Mouse (Mus musculus): Measurements from ENCODE around the gene Elmod3. TPM values are rescaled to one million over a fixed set of nuclear protein-coding genes. Genes with fewer than 3 reads are reported as not detected.

Elmod3 gene
- polyA plus RNA-seq, 1 experiment from 2014 or later: 12.3 TPM

DNA sequence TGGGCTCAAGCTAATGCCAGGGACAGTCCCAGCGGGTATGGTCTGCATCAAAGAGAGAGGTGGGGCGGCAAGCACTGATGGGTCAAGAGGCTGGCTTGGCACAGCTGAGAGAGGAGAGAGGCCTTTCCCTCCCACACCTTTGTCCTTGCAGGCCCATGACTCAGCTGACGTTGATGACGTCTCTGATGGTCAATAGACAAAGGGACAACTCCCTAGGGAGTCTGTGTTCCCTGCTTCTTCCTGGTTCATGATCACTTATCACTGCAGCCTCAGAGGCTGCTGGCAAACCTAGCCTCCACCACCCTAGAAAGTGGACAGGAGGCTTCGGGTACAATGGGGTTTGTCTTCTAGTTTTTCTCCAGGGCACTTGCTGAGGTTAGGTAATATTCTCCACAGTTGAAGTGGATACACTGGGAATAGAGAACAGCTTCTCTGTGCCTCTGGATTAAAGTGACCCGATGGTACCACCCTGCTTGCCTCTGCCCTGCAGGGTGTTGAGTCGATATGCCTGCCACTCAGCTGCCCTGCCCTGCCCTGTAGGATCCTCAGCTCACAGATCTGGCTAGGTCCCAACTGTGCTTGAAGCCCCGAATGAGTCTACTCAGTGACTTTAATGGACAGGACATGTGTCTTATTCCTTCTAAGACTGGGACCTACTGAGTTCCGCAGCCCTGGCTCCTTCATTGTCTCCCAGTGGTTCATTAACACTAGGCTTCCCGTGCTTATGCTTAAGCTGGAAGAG is 69.6 kb downstream of the Elmod3 start:
- Histone ChIP-seq H3K4me1 (replicated peaks) (no peaks in the 10 kb centered on the region), H3K27me3 (no peaks in the 10 kb centered on the region), H3K4me2 (no peak overlapping the region), H3K36me3 (no peaks in the 10 kb centered on the region), H3K27ac (no peak overlapping the region), H3K9ac (no peak overlapping the region), H3K9me3 (replicated peaks) (no peaks in the 10 kb centered on the region), H3K4me3 (no peak overlapping the region)
- WGBS: 70% methylated on average over 10 of the region's 10 CpGs
- no peak for ATAC-seq (replicated peaks; ENCODE audit: insufficient number of reproducible peaks, insufficient read depth, low FRiP score, low read depth)

DNA sequence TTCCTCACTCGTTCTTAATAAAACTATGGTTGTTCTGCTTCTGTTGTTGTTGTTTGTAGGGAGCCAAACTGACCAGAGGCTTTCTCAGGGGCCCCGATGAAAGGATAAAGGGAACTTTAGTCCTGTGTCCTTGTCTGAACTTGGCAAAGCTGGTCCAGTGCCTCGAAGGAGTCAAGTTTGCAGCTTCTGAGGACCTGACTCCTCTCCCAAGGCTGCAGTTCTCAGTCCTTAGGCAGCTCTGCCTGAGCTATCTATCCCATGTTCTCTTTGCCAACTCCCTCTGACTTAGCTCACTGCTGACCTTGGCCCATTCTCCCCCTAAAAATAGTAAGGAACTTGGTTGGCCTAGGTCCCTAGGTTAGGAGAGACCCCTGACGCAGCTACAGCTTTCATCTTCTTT is 71.1 kb downstream of the Elmod3 start:
- Histone ChIP-seq H3K4me1 (replicated peaks) (no peaks in the 10 kb centered on the region), H3K27ac (no peak overlapping the region), H3K4me3 (no peak overlapping the region), H3K36me3 (no peaks in the 10 kb centered on the region), H3K9me3 (replicated peaks) (no peaks in the 10 kb centered on the region), H3K9ac (no peak overlapping the region), H3K27me3 (no peaks in the 10 kb centered on the region), H3K4me2 (no peak overlapping the region)
- WGBS: 79% methylated on average over 4 of the region's 4 CpGs
- ATAC-seq (replicated peaks; ENCODE audit: insufficient number of reproducible peaks, insufficient read depth, low FRiP score, low read depth): no peak

DNA sequence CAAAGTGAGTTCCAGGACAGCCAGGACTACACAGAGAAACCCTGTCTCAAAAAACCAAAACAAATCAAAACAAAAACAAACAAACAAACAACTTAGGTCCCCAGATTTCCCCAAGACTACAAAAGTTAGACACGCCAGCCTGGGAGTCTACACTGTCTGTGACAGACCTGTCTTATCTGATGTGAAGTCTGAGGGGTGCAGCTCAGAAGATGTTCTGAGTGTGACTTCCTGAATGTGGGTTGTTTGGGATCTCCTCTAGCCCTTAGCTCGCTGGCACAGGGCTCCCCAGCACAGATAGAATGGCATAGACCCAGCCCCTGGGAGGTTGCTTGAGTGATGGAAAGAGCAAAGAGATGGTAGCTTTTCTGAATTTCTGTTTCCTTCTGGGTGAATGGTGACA is 74.1 kb downstream of the Elmod3 start:
- 68% methylated on average over 2 of the region's 2 CpGs for WGBS
- no peak overlapping the region for H3K27ac ChIP-seq
- H3K4me1 ChIP-seq (replicated peaks): peaks cover 10% of the 10 kb centered on the region
- no peak for ATAC-seq (replicated peaks; ENCODE audit: insufficient number of reproducible peaks, insufficient read depth, low FRiP score, low read depth)
- no peak overlapping the region for H3K4me2 ChIP-seq
- no peaks in the 10 kb centered on the region for H3K27me3 ChIP-seq
- no peaks in the 10 kb centered on the region for H3K36me3 ChIP-seq
- no peak overlapping the region for H3K9ac ChIP-seq
- no peak overlapping the region for H3K4me3 ChIP-seq
- H3K9me3 ChIP-seq (replicated peaks): no peaks in the 10 kb centered on the region

DNA sequence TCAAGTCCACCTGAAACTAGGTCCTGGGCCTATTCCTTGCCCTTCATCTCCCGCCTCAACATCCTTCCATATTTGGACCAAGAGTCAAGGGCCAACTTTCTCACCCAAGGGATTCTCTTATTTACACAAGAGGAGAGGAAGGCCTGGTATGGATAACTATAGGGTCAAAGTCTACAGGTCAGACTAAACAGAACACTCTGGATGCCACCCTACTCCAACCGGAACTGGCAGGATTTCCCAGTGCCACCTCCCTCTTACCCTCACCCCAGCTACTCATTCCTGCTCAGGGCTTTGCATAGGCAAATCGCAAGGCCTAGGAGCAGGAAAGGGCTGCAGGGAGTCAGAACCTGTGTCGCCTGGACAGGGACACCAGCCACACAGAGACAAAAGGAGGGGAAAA is 75.0 kb downstream of the Elmod3 start:
- Histone ChIP-seq H3K4me2 (no peak overlapping the region), H3K9me3 (replicated peaks) (no peaks in the 10 kb centered on the region), H3K9ac (no peak overlapping the region), H3K36me3 (no peaks in the 10 kb centered on the region), H3K27me3 (no peaks in the 10 kb centered on the region), H3K4me1 (replicated peaks) (peaks cover 10% of the 10 kb centered on the region), H3K4me3 (no peak overlapping the region), H3K27ac (no peak overlapping the region)
- no peak for ATAC-seq (replicated peaks; ENCODE audit: insufficient number of reproducible peaks, insufficient read depth, low FRiP score, low read depth)
- 75% methylated on average over 4 of the region's 4 CpGs for WGBS

DNA sequence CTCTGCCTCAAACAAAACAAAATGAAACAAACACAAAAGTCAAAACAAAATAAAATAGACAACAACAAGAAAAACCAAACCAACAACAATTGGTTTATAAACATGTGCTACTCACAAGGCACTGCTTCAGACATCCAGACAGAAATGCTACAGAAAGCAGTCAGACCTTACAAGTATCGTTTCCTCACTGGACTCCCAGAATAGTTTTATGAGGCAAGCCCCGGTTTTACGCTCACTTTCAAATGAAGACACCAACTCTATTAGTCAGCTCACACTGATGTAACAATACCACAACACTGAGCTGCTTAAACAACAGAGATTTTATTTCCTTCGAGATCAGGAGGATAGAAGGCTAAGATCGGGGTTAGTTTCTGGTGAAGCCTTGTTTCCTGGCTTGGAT is 75.9 kb downstream of the Elmod3 start:
- H3K4me1 ChIP-seq (replicated peaks): peaks cover 10% of the 10 kb centered on the region
- WGBS: 79% methylated on average over 5 of the region's 5 CpGs
- no peaks in the 10 kb centered on the region for H3K36me3 ChIP-seq
- H3K27me3 ChIP-seq: no peaks in the 10 kb centered on the region
- no peak overlapping the region for H3K9ac ChIP-seq
- no peak overlapping the region for H3K4me3 ChIP-seq
- ATAC-seq (replicated peaks; ENCODE audit: insufficient number of reproducible peaks, insufficient read depth, low FRiP score, low read depth): no peak
- H3K27ac ChIP-seq: no peak overlapping the region
- H3K9me3 ChIP-seq (replicated peaks): no peaks in the 10 kb centered on the region
- no peak overlapping the region for H3K4me2 ChIP-seq

DNA sequence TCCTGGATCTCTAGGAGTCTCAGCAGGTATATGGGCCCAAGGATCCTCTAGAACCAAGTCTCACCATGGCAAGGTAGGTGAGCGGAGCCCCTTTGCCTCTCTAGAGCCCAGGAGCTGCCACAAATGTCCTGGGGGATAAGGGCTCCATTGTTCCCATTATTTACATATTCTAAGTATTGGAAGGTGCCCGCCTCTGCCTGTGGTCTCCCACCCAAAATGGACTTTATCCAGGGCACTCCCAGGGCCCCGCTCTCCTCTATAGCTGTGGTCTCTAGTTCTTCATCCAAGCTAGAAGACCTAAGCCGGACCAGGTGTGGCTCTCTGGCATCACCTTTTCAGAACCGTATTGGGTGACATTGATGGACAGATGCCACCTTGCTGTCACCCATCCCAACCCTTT is 76.6 kb downstream of the Elmod3 start, which contains the start of gene Sh2d6:
Gene Sh2d6, minus strand, starts transcription at position 101 of the 400 bp plus-strand sequence.
- 0 out of 2 replicates have a peak within 1 kb of the TSS, but pooled peaks have one; percentile 50 for H3K27ac ChIP-seq

DNA sequence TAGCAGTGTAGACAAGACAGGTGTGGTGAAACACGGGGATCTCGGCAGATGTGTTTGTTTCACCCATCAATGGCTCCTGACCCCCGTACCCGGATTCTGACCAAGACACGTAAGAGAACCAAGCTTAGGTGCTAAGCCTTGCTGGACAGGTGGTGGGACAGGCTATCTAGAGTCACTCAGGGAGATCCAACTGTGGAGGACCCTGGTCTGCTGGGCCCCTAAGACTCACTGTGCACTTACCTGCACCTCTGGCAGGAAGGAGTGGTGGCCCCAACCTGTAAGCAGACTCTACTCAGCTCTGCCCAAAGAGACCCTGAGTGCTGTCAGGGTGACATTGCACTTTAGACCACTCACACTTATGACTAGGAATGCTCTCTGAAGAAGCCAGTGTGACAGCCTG is 77.3 kb downstream of the Elmod3 start:
- no peaks in the 10 kb centered on the region for H3K9me3 ChIP-seq (replicated peaks)

More for the DNA sequence above, 76.6 kb downstream of the Elmod3 start, which contains the start of gene Sh2d6:
- H3K4me3 ChIP-seq: no peak within 1 kb of the TSS
- peaks cover 10% of the 10 kb centered on the region for H3K4me1 ChIP-seq (replicated peaks)
- no peaks in the 10 kb centered on the region for H3K9me3 ChIP-seq (replicated peaks)
- 90% methylated on average over 5 of the region's 5 CpGs for WGBS
- no peak for ATAC-seq (replicated peaks; ENCODE audit: insufficient number of reproducible peaks, insufficient read depth, low FRiP score, low read depth)
- no peaks in the 10 kb centered on the region for H3K36me3 ChIP-seq
- H3K9ac ChIP-seq: no peak within 1 kb of the TSS
- no peaks in the 10 kb centered on the region for H3K27me3 ChIP-seq
- no peak within 1 kb of the TSS for H3K4me2 ChIP-seq

DNA sequence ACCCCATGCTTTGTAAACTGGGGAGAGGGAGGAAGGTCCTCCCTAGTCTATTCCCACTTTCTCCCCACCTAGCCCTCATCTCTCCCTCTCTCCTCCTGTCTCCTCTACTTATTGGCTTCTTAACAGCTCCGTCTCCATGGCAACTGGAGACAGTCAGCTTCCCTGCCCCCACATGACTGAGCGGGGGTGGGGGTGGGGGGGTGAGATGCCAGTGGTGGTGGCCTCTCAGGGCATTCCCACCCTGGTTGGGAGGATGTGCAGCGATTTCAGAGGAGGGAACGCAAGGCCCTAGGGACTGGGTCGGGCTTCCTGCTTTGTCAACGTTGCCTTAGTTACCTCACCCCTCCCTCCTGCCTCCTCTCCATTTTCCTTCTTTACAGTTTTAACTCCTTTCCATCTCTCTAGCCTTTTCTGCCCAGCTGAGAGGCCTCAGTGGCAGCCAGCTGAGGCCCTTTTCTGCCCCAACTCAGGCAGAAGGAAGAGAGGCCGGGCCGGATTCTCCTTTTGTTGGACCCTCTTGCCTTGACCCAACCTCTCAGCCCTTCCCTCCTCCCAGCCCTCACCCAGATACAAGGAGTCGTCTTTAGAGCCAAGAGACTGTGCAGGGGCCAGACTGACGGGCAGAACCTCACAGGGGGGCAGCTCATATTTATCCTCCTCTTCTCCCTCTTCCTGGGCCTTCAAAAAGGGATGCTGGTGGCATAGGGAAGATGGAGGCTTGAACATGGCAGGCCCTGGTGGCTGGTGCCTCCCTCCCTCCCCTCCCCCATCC is 78.1 kb downstream of the Elmod3 start:
- H3K9ac ChIP-seq: no peak overlapping the region

More for the DNA sequence above, 77.3 kb downstream of the Elmod3 start:
- WGBS: 89% methylated on average over 5 of the region's 5 CpGs
- H3K9ac ChIP-seq: no peak overlapping the region
- H3K4me1 ChIP-seq (replicated peaks): peaks cover 10% of the 10 kb centered on the region
- no peaks in the 10 kb centered on the region for H3K27me3 ChIP-seq
- no peak overlapping the region for H3K4me2 ChIP-seq
- H3K27ac ChIP-seq: no peak overlapping the region
- H3K4me3 ChIP-seq: no peak overlapping the region
- H3K36me3 ChIP-seq: no peaks in the 10 kb centered on the region
- ATAC-seq (replicated peaks; ENCODE audit: insufficient number of reproducible peaks, insufficient read depth, low FRiP score, low read depth): no peak

DNA sequence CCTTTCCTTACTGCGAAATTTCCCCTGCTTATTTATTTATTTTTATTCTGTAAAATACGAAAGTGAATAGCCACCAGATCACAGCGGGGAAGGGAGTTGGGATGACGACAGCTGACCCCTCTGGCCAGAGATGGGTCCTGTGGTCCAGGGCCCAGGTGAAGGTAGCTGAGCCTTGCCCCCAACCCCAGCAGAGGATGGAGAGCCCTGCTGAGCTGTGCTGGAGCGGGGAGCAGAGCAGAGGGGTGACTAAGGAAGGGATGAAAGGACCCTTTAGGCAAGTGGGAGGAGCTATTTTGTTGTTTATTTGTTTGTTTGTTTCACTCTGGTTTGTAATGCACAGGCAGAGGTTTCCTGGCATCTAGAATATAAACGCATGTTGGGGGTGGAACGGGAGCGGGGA is 78.9 kb downstream of the Elmod3 start:
- H3K36me3 ChIP-seq: no peaks in the 10 kb centered on the region
- H3K27ac ChIP-seq: no peak overlapping the region
- WGBS: 36% methylated on average over 8 of the region's 8 CpGs
- no peak overlapping the region for H3K4me3 ChIP-seq
- H3K9me3 ChIP-seq (replicated peaks): no peaks in the 10 kb centered on the region
- no peak overlapping the region for H3K4me2 ChIP-seq
- H3K4me1 ChIP-seq (replicated peaks): peaks cover 10% of the 10 kb centered on the region
- H3K27me3 ChIP-seq: no peaks in the 10 kb centered on the region
- ATAC-seq (replicated peaks; ENCODE audit: insufficient number of reproducible peaks, insufficient read depth, low FRiP score, low read depth): no peak
- H3K9ac ChIP-seq: no peak overlapping the region

More for the DNA sequence above, 78.1 kb downstream of the Elmod3 start:
- H3K9me3 ChIP-seq (replicated peaks): no peaks in the 10 kb centered on the region
- H3K27me3 ChIP-seq: no peaks in the 10 kb centered on the region
- no peaks in the 10 kb centered on the region for H3K36me3 ChIP-seq
- peak; percentile 58; the same call in 1 of the 2 replicates for ATAC-seq (replicated peaks; ENCODE audit: insufficient number of reproducible peaks, insufficient read depth, low FRiP score, low read depth)
- H3K4me1 ChIP-seq (replicated peaks): peaks cover 10% of the 10 kb centered on the region
- H3K27ac ChIP-seq: peak overlapping the region; percentile 50; the same call in 1 of the 2 replicates
- H3K4me3 ChIP-seq: no peak overlapping the region
- WGBS: 25% methylated on average over 10 of the region's 10 CpGs
- H3K4me2 ChIP-seq: peak overlapping the region; percentile 18; the same call in 1 of the 2 replicates

DNA sequence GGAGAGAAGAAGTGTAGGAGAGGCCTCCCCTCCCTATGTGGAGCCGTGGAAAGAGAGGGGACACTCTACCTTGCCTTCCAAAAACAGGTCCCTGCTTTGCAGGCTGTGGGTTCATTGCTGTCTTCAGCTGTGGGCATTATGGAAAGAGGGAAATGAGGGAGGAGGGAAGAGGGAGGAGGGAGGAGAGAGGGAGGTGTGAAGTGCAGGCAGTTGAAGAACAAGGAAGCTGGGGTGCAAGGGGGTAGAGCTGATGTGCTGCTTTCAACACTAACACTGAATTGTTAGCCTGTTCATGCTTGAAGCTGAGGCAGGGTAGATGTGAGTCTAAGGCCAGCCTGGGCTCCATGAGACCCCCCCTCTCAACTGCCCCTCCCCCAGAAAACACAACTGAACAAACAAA is 79.4 kb downstream of the Elmod3 start:
- ATAC-seq (replicated peaks; ENCODE audit: insufficient number of reproducible peaks, insufficient read depth, low FRiP score, low read depth): no peak
- Histone ChIP-seq H3K27me3 (no peaks in the 10 kb centered on the region), H3K36me3 (no peaks in the 10 kb centered on the region), H3K4me1 (replicated peaks) (peaks cover 10% of the 10 kb centered on the region), H3K9me3 (replicated peaks) (no peaks in the 10 kb centered on the region), H3K4me3 (no peak overlapping the region), H3K9ac (no peak overlapping the region), H3K27ac (no peak overlapping the region), H3K4me2 (no peak overlapping the region)
- 67% methylated on average over 1 of the region's 1 CpGs for WGBS
